Mouse (Mus musculus): Measurements from ENCODE around the gene Pla2r1.

GRCm38 (mm10) chr2:60515817-60516216 is 37.3 kb downstream of the Pla2r1 start:
- TF ChIP-seq EP300 (optimal IDR thresholded peaks at IDR 0.05) (no peak), CTCF (IDR thresholded peaks at IDR 0.05; ENCODE audit: low read depth) (no peak)

All from stomach, postnatal 0 days (tissue).